Mouse (Mus musculus): ENCODE results near the gene Atxn7l2.
A peak's percentile ranks its signal among the peaks of the same experiment; 100 is the strongest.

The Atxn7l2 gene

GRCm38 (mm10) chr3:108206731-108207375 lies 3.9 kb downstream of the Atxn7l2 start:
- DNase-seq (ENCODE audit: low read depth, low spot score): no peak

GRCm38 (mm10) chr3:108205601-108206000 lies 5.1 kb downstream of the Atxn7l2 start:
- DNase-seq (ENCODE audit: low read depth, low spot score): no peak

GRCm38 (mm10) chr3:108204470-108204869 lies 6.3 kb downstream of the Atxn7l2 start:
- no peak for DNase-seq (ENCODE audit: low read depth, low spot score)

- peak; percentile 73 for DNase-seq (ENCODE audit: low read depth, low spot score)
Measured at GRCm38 (mm10) chr3:108203621-108204325, 7.0 kb downstream of the Atxn7l2 start.

GRCm38 (mm10) chr3:108203212-108203611 lies 7.5 kb downstream of the Atxn7l2 start:
- DNase-seq (ENCODE audit: low read depth, low spot score): no peak

- no peak for DNase-seq (ENCODE audit: low read depth, low spot score)
Measured at GRCm38 (mm10) chr3:108202506-108202905, 8.2 kb downstream of the Atxn7l2 start.

- DNase-seq (ENCODE audit: low read depth, low spot score): peak; percentile 97
Measured at GRCm38 (mm10) chr3:108200329-108201323, 10.1 kb downstream of the Atxn7l2 start, which contains the start of gene Cyb561d1. Gene Cyb561d1, minus strand, starts transcription at chr3:108201212.

- no peak for DNase-seq (ENCODE audit: low read depth, low spot score)
Measured at GRCm38 (mm10) chr3:108199231-108199630, 11.5 kb downstream of the Atxn7l2 start.

GRCm38 (mm10) chr3:108197066-108197497 lies 13.7 kb downstream of the Atxn7l2 start:
- DNase-seq (ENCODE audit: low read depth, low spot score): no peak

GRCm38 (mm10) chr3:108195941-108196590 lies 14.7 kb downstream of the Atxn7l2 start:
- no peak for DNase-seq (ENCODE audit: low read depth, low spot score)

GRCm38 (mm10) chr3:108195287-108195686 lies 15.4 kb downstream of the Atxn7l2 start:
- DNase-seq (ENCODE audit: low read depth, low spot score): no peak

GRCm38 (mm10) chr3:108193686-108194085 lies 17.0 kb downstream of the Atxn7l2 start:
- DNase-seq (ENCODE audit: low read depth, low spot score): no peak

- DNase-seq (ENCODE audit: low read depth, low spot score): no peak
Measured at GRCm38 (mm10) chr3:108189897-108190296, 20.8 kb downstream of the Atxn7l2 start.

- peak; percentile 69 for DNase-seq (ENCODE audit: low read depth, low spot score)
Measured at GRCm38 (mm10) chr3:108188716-108189490, 21.8 kb downstream of the Atxn7l2 start.

- no peak for DNase-seq (ENCODE audit: low read depth, low spot score)
Measured at GRCm38 (mm10) chr3:108187111-108187795, 23.5 kb downstream of the Atxn7l2 start.

- no peak for DNase-seq (ENCODE audit: low read depth, low spot score)
Measured at GRCm38 (mm10) chr3:108186098-108187047, 24.4 kb downstream of the Atxn7l2 start, which contains the start of gene Amigo1. Gene Amigo1, plus strand, starts transcription at chr3:108186335.

- DNase-seq (ENCODE audit: low read depth, low spot score): peak; percentile 50
Measured at GRCm38 (mm10) chr3:108185460-108186097, 25.2 kb downstream of the Atxn7l2 start.

- no peak for DNase-seq (ENCODE audit: low read depth, low spot score)
Measured at GRCm38 (mm10) chr3:108184742-108185141, 26.0 kb downstream of the Atxn7l2 start.

Data from ES-CJ7 (cell line).